Mouse (Mus musculus): ENCODE results near the gene Swap70. TPM values are rescaled to one million over a fixed set of nuclear protein-coding genes. Genes with fewer than 3 reads are reported as not detected.

Swap70 gene
- total RNA-seq, 1 experiment from 2014 or later, result 26.7 TPM

DNA sequence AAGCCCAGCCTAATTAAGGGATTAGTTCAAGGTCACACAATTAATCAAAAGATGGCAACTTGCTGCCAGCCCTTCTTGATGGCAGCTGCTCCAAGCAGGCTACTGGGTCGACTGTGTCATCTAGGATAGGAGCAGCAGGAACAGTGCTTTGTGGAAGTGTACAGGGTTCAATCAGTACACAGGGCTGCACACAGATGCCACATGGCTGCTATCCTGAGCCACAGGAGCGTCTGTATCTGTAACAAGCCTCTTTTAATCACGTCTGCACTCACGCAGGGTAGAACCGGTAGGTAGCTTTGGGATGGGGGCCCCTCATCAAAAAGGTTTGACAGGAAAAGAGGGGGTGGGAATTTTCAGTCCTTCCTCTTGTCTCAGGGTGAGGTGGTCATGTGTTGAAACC is 84.8 kb downstream of the Swap70 start:
- no peak for DNase-seq

- DNase-seq, result no peak
Observed at GRCm38 (mm10) chr7:110307741-110308140, 86.2 kb downstream of the Swap70 start.

DNA sequence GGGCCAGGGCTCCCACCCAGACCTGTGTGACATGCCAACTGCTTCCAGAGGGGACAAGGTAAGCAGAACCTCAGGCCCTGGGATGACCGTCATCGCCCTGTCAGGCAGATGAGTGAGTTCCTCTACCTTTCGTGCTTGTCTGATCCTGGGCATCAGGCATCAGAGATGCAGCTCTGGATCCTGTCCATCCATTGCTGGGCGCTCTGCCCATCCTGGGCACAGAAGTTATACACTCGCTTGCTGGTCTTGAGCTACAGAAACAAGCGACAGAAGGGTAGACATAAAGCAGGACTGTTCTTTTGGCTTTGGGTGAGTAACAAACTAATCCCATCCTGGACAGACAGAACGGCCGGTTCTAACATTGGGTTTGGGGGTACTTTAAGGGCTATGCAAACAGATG is 87.7 kb downstream of the Swap70 start:
- no peak for DNase-seq

- DNase-seq, result no peak
Observed at GRCm38 (mm10) chr7:110313392-110314055, 92.0 kb downstream of the Swap70 start.

GRCm38 (mm10) chr7:110314401-110314890 is 92.9 kb downstream of the Swap70 start:
- DNase-seq, result no peak

DNA sequence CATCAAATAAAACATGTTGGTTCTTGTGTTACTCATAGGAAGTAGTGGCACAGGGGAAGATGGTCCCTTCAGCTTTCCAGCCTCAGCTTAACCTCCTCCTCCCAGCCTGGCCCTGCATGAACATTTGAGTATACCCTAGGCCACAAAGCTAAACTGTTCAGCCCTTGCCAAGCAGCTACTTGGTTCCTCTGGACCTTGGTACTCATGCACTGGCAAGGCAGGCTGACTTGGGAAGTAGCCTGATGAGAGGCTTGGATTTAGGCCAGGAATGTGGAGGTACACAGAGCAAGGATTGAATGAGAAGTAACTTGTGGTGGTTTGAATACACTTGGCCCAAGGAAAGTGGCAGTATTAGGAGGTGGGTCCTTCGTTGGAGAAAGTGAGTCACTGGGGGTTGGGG is 93.8 kb downstream of the Swap70 start:
- no peak for DNase-seq

- DNase-seq, result no peak
Observed at GRCm38 (mm10) chr7:110317412-110317811, 95.9 kb downstream of the Swap70 start.

DNA sequence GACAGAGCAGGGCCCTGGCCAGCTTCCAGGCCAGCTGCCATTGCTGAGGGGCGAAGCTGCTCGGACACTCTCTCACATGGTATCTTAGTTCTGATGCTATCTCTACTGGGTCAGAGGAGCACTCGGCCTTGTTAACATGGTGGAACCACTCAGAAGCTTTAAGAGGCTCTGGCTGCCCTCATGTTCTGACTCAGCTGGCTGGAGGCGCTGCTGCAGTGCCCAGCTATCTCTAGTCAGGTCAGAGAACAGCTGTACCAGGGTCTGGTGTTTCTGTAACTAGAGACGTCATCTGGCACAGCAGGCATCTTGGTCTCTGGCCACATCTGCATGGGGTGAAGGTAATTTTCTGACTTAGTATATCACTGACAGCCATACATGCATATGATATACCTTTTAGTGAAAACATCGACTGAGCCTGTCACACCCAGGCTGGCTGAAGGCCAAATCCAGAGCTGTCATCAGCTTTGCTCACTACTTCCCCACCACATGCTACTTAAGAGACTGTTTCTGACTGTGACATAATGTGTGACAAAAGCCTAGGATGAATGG is 97.5 kb downstream of the Swap70 start:
- DNase-seq, result peak; percentile 14

- DNase-seq, result no peak
Observed at GRCm38 (mm10) chr7:110321106-110321505, 99.6 kb downstream of the Swap70 start.

- no peak for DNase-seq
Observed at GRCm38 (mm10) chr7:110324852-110325251, 103.3 kb downstream of the Swap70 start.

DNA sequence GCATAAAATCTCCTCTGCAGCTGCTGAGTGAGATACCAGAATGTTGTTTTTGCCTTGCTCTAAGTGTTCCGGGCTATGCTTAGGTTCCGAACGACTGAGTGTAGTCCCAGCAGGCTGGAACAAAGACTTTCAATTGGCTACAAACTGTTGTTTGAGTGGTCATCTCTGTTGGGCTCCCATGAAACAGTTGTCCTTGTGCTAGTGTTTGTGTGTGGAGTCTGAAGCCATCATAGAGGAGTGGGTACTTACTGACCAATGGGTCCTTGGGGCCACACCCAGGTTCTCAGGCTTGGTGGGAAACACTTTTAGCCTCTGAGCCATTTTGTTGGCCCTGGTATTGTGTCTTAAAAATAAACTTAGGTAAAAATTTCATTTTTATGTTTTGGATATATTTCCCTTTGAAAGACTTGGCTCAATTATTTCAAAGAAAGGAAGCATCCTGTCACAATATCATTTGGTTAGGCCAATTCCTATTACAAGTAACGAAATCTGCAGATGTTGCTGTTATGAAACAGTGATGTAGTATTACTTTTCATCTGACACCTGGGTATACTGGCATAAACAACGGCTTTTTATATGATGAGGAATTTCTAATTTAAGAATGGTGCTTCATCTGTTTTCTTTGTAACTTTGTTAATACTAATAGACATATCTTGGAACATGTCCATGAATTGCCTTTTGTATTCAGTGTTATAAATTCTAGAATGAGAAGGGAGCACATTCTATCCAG is 104.0 kb downstream of the Swap70 start:
- no peak for DNase-seq

Other genes with a start within 250 kb of the Swap70 start
- 54.0 and 56.7 TPM in 2 replicates for gene Tmem41b, start 234.8 kb upstream of the Swap70 start, total RNA-seq (2021)
- gene Ipo7, start 203.4 kb upstream of the Swap70 start, total RNA-seq (2021), result 84.8 and 104 TPM in 2 replicates
- 14.2 and 16.9 TPM in 2 replicates for gene Zfp143, start 160.5 kb upstream of the Swap70 start, total RNA-seq (2021)
- gene Wee1, start 99.7 kb upstream of the Swap70 start, total RNA-seq (2021), result 14.5 and 17.0 TPM in 2 replicates

Measured in adrenal gland, postnatal 25 days (tissue).